Mouse (Mus musculus): ENCODE measurements around the gene Fryl. TPM values are rescaled to one million over a fixed set of nuclear protein-coding genes. Genes with fewer than 3 reads are reported as not detected.

The Fryl gene
- polyA plus RNA-seq, 1 experiment from 2014 or later = 20.6 TPM

DNA sequence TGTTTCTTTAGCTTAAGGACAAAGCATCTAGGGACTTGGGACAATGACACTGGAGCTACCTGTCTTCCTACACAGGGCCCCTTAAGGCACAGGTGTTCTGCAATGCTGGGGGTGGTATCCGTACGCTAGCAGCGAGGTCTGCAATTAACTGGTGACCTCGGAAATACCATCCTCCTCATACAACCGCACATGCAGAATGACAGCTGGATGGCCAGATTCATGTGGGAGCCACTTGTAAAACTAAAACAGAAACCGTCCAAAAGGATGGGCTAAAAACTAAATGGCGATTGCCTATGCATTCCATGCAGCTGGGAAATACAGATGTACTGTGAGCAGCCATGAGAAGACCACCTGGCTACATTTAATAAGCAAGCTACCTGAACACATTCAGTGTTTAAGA is 34.6 kb downstream of the Fryl start:
- H3K4me2 ChIP-seq (ENCODE audit: low read length) = no peak overlapping the region
- H3K4me1 ChIP-seq (replicated peaks; ENCODE audit: insufficient read depth, low read length) = no peaks in the 10 kb centered on the region
- no peak overlapping the region for H3K4me3 ChIP-seq (replicated peaks; ENCODE audit: low read depth, low read length)
- H3K9ac ChIP-seq (ENCODE audit: low read depth, low read length) = no peak overlapping the region
- H3K9me3 ChIP-seq (replicated peaks; ENCODE audit: low read length) = no peaks in the 10 kb centered on the region
- no peak overlapping the region for H3K27ac ChIP-seq
- ATAC-seq (replicated peaks; ENCODE audit: low FRiP score, low read depth) (no peak), DNase-seq (ENCODE audit: low spot score) (no peak)
- TF ChIP-seq CTCF (IDR thresholded peaks at IDR 0.05; ENCODE audit: low read depth) = no peak
- 0 out of 2 replicates have a peak, but pooled peaks cover 8% of the 10 kb centered on the region for H3K36me3 ChIP-seq (ENCODE audit: insufficient read depth, low read length)
- 67% methylated on average over 7 of the region's 7 CpGs for WGBS
- H3K27me3 ChIP-seq (ENCODE audit: insufficient read depth, low read length) = no peaks in the 10 kb centered on the region

DNA sequence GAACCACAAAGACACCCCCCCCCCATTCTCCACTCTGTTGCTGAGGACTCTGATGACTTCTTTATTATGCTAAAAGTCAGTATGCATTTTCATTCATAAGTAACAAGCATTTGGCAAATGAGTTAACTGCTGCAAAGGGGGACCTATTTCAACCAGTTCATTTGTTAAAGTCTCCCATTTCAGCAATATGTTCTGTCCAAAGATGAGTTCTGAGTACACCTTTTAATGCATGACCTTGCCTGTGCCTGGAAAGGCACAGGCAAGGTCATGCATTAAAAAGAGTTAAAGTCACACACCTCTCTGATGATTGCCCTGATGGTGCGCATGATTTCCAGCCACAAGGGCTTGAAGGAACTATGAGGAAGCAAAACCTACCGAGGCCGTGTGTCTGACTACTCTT is 36.7 kb downstream of the Fryl start:
- 0 out of 2 replicates have a peak, but pooled peaks cover 8% of the 10 kb centered on the region for H3K36me3 ChIP-seq (ENCODE audit: insufficient read depth, low read length)
- no peak overlapping the region for H3K27ac ChIP-seq
- no peak overlapping the region for H3K9ac ChIP-seq (ENCODE audit: low read depth, low read length)
- no peak overlapping the region for H3K4me3 ChIP-seq (replicated peaks; ENCODE audit: low read depth, low read length)
- H3K4me2 ChIP-seq (ENCODE audit: low read length) = no peak overlapping the region
- no peaks in the 10 kb centered on the region for H3K4me1 ChIP-seq (replicated peaks; ENCODE audit: insufficient read depth, low read length)
- no peak for DNase-seq (ENCODE audit: low spot score)
- 77% methylated on average over 3 of the region's 3 CpGs for WGBS
- TF ChIP-seq CTCF (IDR thresholded peaks at IDR 0.05; ENCODE audit: low read depth) = no peak
- ATAC-seq (replicated peaks; ENCODE audit: low FRiP score, low read depth) = no peak
- no peaks in the 10 kb centered on the region for H3K27me3 ChIP-seq (ENCODE audit: insufficient read depth, low read length)
- H3K9me3 ChIP-seq (replicated peaks; ENCODE audit: low read length) = no peaks in the 10 kb centered on the region

GRCm38 (mm10) chr5:73218065-73218464 is 38.4 kb downstream of the Fryl start:
- Histone ChIP-seq H3K9ac (ENCODE audit: low read depth, low read length) (no peak overlapping the region), H3K4me3 (replicated peaks; ENCODE audit: low read depth, low read length) (no peak overlapping the region), H3K27ac (no peak overlapping the region), H3K27me3 (ENCODE audit: insufficient read depth, low read length) (no peaks in the 10 kb centered on the region), H3K4me1 (replicated peaks; ENCODE audit: insufficient read depth, low read length) (no peaks in the 10 kb centered on the region), H3K36me3 (ENCODE audit: insufficient read depth, low read length) (0 out of 2 replicates have a peak, but pooled peaks cover 8% of the 10 kb centered on the region), H3K4me2 (ENCODE audit: low read length) (no peak overlapping the region), H3K9me3 (replicated peaks; ENCODE audit: low read length) (no peaks in the 10 kb centered on the region)
- TF ChIP-seq CTCF (IDR thresholded peaks at IDR 0.05; ENCODE audit: low read depth) = no peak
- DNase-seq (ENCODE audit: low spot score) (no peak), ATAC-seq (replicated peaks; ENCODE audit: low FRiP score, low read depth) (no peak)
- 90% methylated on average over 4 of the region's 4 CpGs for WGBS

DNA sequence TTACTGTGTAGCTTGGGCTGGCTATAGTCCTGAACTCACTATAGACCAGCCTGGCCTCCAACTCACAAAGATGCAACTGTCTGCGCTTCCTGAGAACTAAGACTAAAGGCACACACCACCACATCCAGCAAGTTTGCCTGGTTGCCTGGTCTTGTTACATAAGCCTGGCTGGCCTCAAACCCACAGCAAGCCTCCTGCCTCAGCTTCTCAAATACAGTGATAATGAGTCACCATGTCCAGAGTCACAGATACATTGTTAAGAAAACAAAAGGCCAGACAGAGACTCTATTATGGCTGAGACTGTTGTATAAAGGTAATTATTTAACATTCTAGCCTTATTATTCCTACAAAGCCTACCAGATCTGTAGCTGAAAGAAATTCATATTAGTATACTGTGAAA is 39.3 kb downstream of the Fryl start:
- 96% methylated on average over 1 of the region's 1 CpGs for WGBS
- Histone ChIP-seq H3K9ac (ENCODE audit: low read depth, low read length) (no peak overlapping the region), H3K4me1 (replicated peaks; ENCODE audit: insufficient read depth, low read length) (no peaks in the 10 kb centered on the region), H3K9me3 (replicated peaks; ENCODE audit: low read length) (no peaks in the 10 kb centered on the region), H3K4me2 (ENCODE audit: low read length) (no peak overlapping the region), H3K27me3 (ENCODE audit: insufficient read depth, low read length) (no peaks in the 10 kb centered on the region), H3K36me3 (ENCODE audit: insufficient read depth, low read length) (0 out of 2 replicates have a peak, but pooled peaks cover 8% of the 10 kb centered on the region), H3K4me3 (replicated peaks; ENCODE audit: low read depth, low read length) (no peak overlapping the region), H3K27ac (no peak overlapping the region)
- no peak for TF ChIP-seq CTCF (IDR thresholded peaks at IDR 0.05; ENCODE audit: low read depth)
- no peak for ATAC-seq (replicated peaks; ENCODE audit: low FRiP score, low read depth)
- DNase-seq (ENCODE audit: low spot score) = no peak

- Histone ChIP-seq H3K9ac (ENCODE audit: low read depth, low read length) (no peak overlapping the region), H3K27ac (no peak overlapping the region), H3K27me3 (ENCODE audit: insufficient read depth, low read length) (no peaks in the 10 kb centered on the region), H3K4me3 (replicated peaks; ENCODE audit: low read depth, low read length) (no peak overlapping the region), H3K9me3 (replicated peaks; ENCODE audit: low read length) (no peaks in the 10 kb centered on the region), H3K4me1 (replicated peaks; ENCODE audit: insufficient read depth, low read length) (no peaks in the 10 kb centered on the region), H3K4me2 (ENCODE audit: low read length) (no peak overlapping the region), H3K36me3 (ENCODE audit: insufficient read depth, low read length) (0 out of 2 replicates have a peak, but pooled peaks cover 8% of the 10 kb centered on the region)
- WGBS = 95% methylated on average over 9 of the region's 9 CpGs
- no peak for TF ChIP-seq CTCF (IDR thresholded peaks at IDR 0.05; ENCODE audit: low read depth)
- ATAC-seq (replicated peaks; ENCODE audit: low FRiP score, low read depth) (no peak), DNase-seq (ENCODE audit: low spot score) (no peak)
Observed at GRCm38 (mm10) chr5:73216014-73216413, 40.4 kb downstream of the Fryl start.

DNA sequence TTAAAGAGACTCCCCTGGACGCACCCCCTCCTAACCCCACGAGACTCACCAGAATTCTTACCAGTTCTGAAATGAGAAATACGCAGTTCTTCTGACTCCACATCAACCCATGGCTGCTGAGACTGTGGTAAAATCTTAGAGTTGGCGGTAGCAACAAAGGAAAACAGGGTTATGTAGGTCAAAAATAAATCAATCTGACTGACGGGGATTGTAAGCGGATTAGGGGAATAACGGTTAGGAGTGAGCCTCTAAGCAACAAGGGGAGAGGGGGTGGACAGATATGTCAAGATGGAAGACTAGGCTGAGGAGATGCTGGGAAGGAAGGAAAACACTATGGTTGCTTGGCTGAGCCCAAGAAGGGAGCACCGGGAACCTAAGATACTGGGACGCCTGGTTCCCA is 44.0 kb downstream of the Fryl start:
- H3K4me3 ChIP-seq (replicated peaks; ENCODE audit: low read depth, low read length) = no peak overlapping the region
- H3K9ac ChIP-seq (ENCODE audit: low read depth, low read length) = no peak overlapping the region
- TF ChIP-seq CTCF (IDR thresholded peaks at IDR 0.05; ENCODE audit: low read depth) = no peak
- no peaks in the 10 kb centered on the region for H3K9me3 ChIP-seq (replicated peaks; ENCODE audit: low read length)
- H3K27ac ChIP-seq = no peak overlapping the region
- WGBS = 73% methylated on average over 9 of the region's 9 CpGs
- H3K4me2 ChIP-seq (ENCODE audit: low read length) = no peak overlapping the region
- H3K36me3 ChIP-seq (ENCODE audit: insufficient read depth, low read length) = no peaks in the 10 kb centered on the region
- no peak for DNase-seq (ENCODE audit: low spot score)
- ATAC-seq (replicated peaks; ENCODE audit: low FRiP score, low read depth) = no peak
- no peaks in the 10 kb centered on the region for H3K4me1 ChIP-seq (replicated peaks; ENCODE audit: insufficient read depth, low read length)
- H3K27me3 ChIP-seq (ENCODE audit: insufficient read depth, low read length) = no peaks in the 10 kb centered on the region

- ATAC-seq (replicated peaks; ENCODE audit: low FRiP score, low read depth) = no peak
- H3K27ac ChIP-seq = no peak overlapping the region
Observed at GRCm38 (mm10) chr5:73211961-73212360, 44.5 kb downstream of the Fryl start.

More at GRCm38 (mm10) chr5:73211961-73212360, 44.5 kb downstream of the Fryl start:
- 93% methylated on average over 15 of the region's 15 CpGs for WGBS
- H3K4me2 ChIP-seq (ENCODE audit: low read length) = no peak overlapping the region
- no peak overlapping the region for H3K9ac ChIP-seq (ENCODE audit: low read depth, low read length)
- H3K4me3 ChIP-seq (replicated peaks; ENCODE audit: low read depth, low read length) = no peak overlapping the region
- TF ChIP-seq CTCF (IDR thresholded peaks at IDR 0.05; ENCODE audit: low read depth) = no peak
- H3K36me3 ChIP-seq (ENCODE audit: insufficient read depth, low read length) = no peaks in the 10 kb centered on the region
- H3K4me1 ChIP-seq (replicated peaks; ENCODE audit: insufficient read depth, low read length) = no peaks in the 10 kb centered on the region
- no peak for DNase-seq (ENCODE audit: low spot score)
- H3K9me3 ChIP-seq (replicated peaks; ENCODE audit: low read length) = no peaks in the 10 kb centered on the region
- no peaks in the 10 kb centered on the region for H3K27me3 ChIP-seq (ENCODE audit: insufficient read depth, low read length)
